Mouse (Mus musculus): ENCODE data around the gene Pygo2. TPM values are rescaled to one million over a fixed set of nuclear protein-coding genes. Genes with fewer than 3 reads are reported as not detected.

The Pygo2 gene
- 21.1 and 23.4 TPM in 2 replicates for polyA plus RNA-seq (2015; fragmentation: Nextera tagmentation; extraction: Ambion mirVana)

- peaks cover 8% of the 10 kb centered on the region for H3K4me1 ChIP-seq (ENCODE audit: control insufficient read depth, insufficient read depth, low read length)
- H3K36me3 ChIP-seq (ENCODE audit: control insufficient read depth, insufficient read depth, low read length): peaks cover 14% of the 10 kb centered on the region
- H3K4me3 ChIP-seq (replicated peaks; ENCODE audit: low read length): peak within 1 kb of the TSS; percentile 78
- H3K27ac ChIP-seq (ENCODE audit: low read length): peak within 1 kb of the TSS; percentile 93
- H3K9me3 ChIP-seq (replicated peaks; ENCODE audit: control insufficient read depth, low read length): no peaks in the 10 kb centered on the region
- H3K27me3 ChIP-seq (ENCODE audit: control insufficient read depth, insufficient read depth, low read length): no peaks in the 10 kb centered on the region
- ATAC-seq (ENCODE audit: insufficient read depth, low FRiP score): peak; percentile 98
- H3K9ac ChIP-seq (ENCODE audit: low read length): peak within 1 kb of the TSS; percentile 95
- H3K4me2 ChIP-seq (ENCODE audit: low read depth, low read length): peak within 1 kb of the TSS; percentile 78
- WGBS: 2% methylated on average over 68 of the region's 68 CpGs
These were observed at the start of gene Pygo2 for GRCm38 (mm10) chr3:89430171-89431159. TSS of gene Pygo2 (plus strand) at chr3:89430214.

GRCm38 (mm10) chr3:89380291-89380690 lies 49.7 kb upstream of the Pygo2 start:
- H3K4me2 ChIP-seq (ENCODE audit: low read depth, low read length): no peak overlapping the region
- no peaks in the 10 kb centered on the region for H3K27me3 ChIP-seq (ENCODE audit: control insufficient read depth, insufficient read depth, low read length)
- 95% methylated on average over 14 of the region's 14 CpGs for WGBS
- H3K27ac ChIP-seq (ENCODE audit: low read length): no peak overlapping the region
- H3K9ac ChIP-seq (ENCODE audit: low read length): no peak overlapping the region
- no peak for ATAC-seq (ENCODE audit: insufficient read depth, low FRiP score)
- no peaks in the 10 kb centered on the region for H3K9me3 ChIP-seq (replicated peaks; ENCODE audit: control insufficient read depth, low read length)
- H3K4me1 ChIP-seq (ENCODE audit: control insufficient read depth, insufficient read depth, low read length): peaks cover 31% of the 10 kb centered on the region
- H3K36me3 ChIP-seq (ENCODE audit: control insufficient read depth, insufficient read depth, low read length): peaks cover 11% of the 10 kb centered on the region; the same call in 1 of the 2 replicates
- H3K4me3 ChIP-seq (replicated peaks; ENCODE audit: low read length): no peak overlapping the region

GRCm38 (mm10) chr3:89380711-89381110 lies 49.3 kb upstream of the Pygo2 start:
- Histone ChIP-seq H3K4me1 (ENCODE audit: control insufficient read depth, insufficient read depth, low read length) (peaks cover 32% of the 10 kb centered on the region), H3K9ac (ENCODE audit: low read length) (no peak overlapping the region), H3K36me3 (ENCODE audit: control insufficient read depth, insufficient read depth, low read length) (peaks cover 11% of the 10 kb centered on the region; the same call in 1 of the 2 replicates), H3K27me3 (ENCODE audit: control insufficient read depth, insufficient read depth, low read length) (no peaks in the 10 kb centered on the region), H3K4me2 (ENCODE audit: low read depth, low read length) (no peak overlapping the region), H3K4me3 (replicated peaks; ENCODE audit: low read length) (no peak overlapping the region), H3K27ac (ENCODE audit: low read length) (no peak overlapping the region), H3K9me3 (replicated peaks; ENCODE audit: control insufficient read depth, low read length) (no peaks in the 10 kb centered on the region)
- WGBS: 93% methylated on average over 18 of the region's 18 CpGs
- no peak for ATAC-seq (ENCODE audit: insufficient read depth, low FRiP score)

GRCm38 (mm10) chr3:89381233-89381632 lies 48.8 kb upstream of the Pygo2 start:
- Histone ChIP-seq H3K9me3 (replicated peaks; ENCODE audit: control insufficient read depth, low read length) (no peaks in the 10 kb centered on the region), H3K9ac (ENCODE audit: low read length) (no peak overlapping the region), H3K36me3 (ENCODE audit: control insufficient read depth, insufficient read depth, low read length) (peaks cover 11% of the 10 kb centered on the region; the same call in 1 of the 2 replicates), H3K4me3 (replicated peaks; ENCODE audit: low read length) (no peak overlapping the region), H3K4me2 (ENCODE audit: low read depth, low read length) (no peak overlapping the region), H3K27ac (ENCODE audit: low read length) (no peak overlapping the region), H3K27me3 (ENCODE audit: control insufficient read depth, insufficient read depth, low read length) (no peaks in the 10 kb centered on the region), H3K4me1 (ENCODE audit: control insufficient read depth, insufficient read depth, low read length) (peaks cover 32% of the 10 kb centered on the region)
- WGBS: 87% methylated on average over 11 of the region's 11 CpGs
- no peak for ATAC-seq (ENCODE audit: insufficient read depth, low FRiP score)

- 82% methylated on average over 9 of the region's 9 CpGs for WGBS
- Histone ChIP-seq H3K27me3 (ENCODE audit: control insufficient read depth, insufficient read depth, low read length) (no peaks in the 10 kb centered on the region), H3K27ac (ENCODE audit: low read length) (no peak overlapping the region), H3K4me3 (replicated peaks; ENCODE audit: low read length) (no peak overlapping the region), H3K9ac (ENCODE audit: low read length) (no peak overlapping the region), H3K9me3 (replicated peaks; ENCODE audit: control insufficient read depth, low read length) (no peaks in the 10 kb centered on the region), H3K36me3 (ENCODE audit: control insufficient read depth, insufficient read depth, low read length) (peaks cover 11% of the 10 kb centered on the region; the same call in 1 of the 2 replicates), H3K4me2 (ENCODE audit: low read depth, low read length) (no peak overlapping the region), H3K4me1 (ENCODE audit: control insufficient read depth, insufficient read depth, low read length) (peaks cover 39% of the 10 kb centered on the region)
- no peak for ATAC-seq (ENCODE audit: insufficient read depth, low FRiP score)
These were observed 47.8 kb upstream of the Pygo2 start for GRCm38 (mm10) chr3:89382033-89382882.

- no peak for ATAC-seq (ENCODE audit: insufficient read depth, low FRiP score)
- peaks cover 40% of the 10 kb centered on the region for H3K4me1 ChIP-seq (ENCODE audit: control insufficient read depth, insufficient read depth, low read length)
- no peaks in the 10 kb centered on the region for H3K27me3 ChIP-seq (ENCODE audit: control insufficient read depth, insufficient read depth, low read length)
- 79% methylated on average over 5 of the region's 5 CpGs for WGBS
- H3K4me3 ChIP-seq (replicated peaks; ENCODE audit: low read length): no peak overlapping the region
- peaks cover 11% of the 10 kb centered on the region; the same call in 1 of the 2 replicates for H3K36me3 ChIP-seq (ENCODE audit: control insufficient read depth, insufficient read depth, low read length)
- no peak overlapping the region for H3K9ac ChIP-seq (ENCODE audit: low read length)
- H3K9me3 ChIP-seq (replicated peaks; ENCODE audit: control insufficient read depth, low read length): no peaks in the 10 kb centered on the region
- no peak overlapping the region for H3K4me2 ChIP-seq (ENCODE audit: low read depth, low read length)
- no peak overlapping the region for H3K27ac ChIP-seq (ENCODE audit: low read length)
These were observed 47.1 kb upstream of the Pygo2 start for GRCm38 (mm10) chr3:89382950-89383349.

- WGBS: 75% methylated on average over 5 of the region's 5 CpGs
- Histone ChIP-seq H3K4me1 (ENCODE audit: control insufficient read depth, insufficient read depth, low read length) (peaks cover 39% of the 10 kb centered on the region), H3K36me3 (ENCODE audit: control insufficient read depth, insufficient read depth, low read length) (peaks cover 11% of the 10 kb centered on the region; the same call in 1 of the 2 replicates), H3K27me3 (ENCODE audit: control insufficient read depth, insufficient read depth, low read length) (no peaks in the 10 kb centered on the region), H3K4me3 (replicated peaks; ENCODE audit: low read length) (no peak overlapping the region), H3K9ac (ENCODE audit: low read length) (peak overlapping the region; percentile 7; the same call in 1 of the 2 replicates), H3K27ac (ENCODE audit: low read length) (peak overlapping the region; percentile 62), H3K9me3 (replicated peaks; ENCODE audit: control insufficient read depth, low read length) (no peaks in the 10 kb centered on the region), H3K4me2 (ENCODE audit: low read depth, low read length) (no peak overlapping the region)
- no peak for ATAC-seq (ENCODE audit: insufficient read depth, low FRiP score)
These were observed 46.3 kb upstream of the Pygo2 start for GRCm38 (mm10) chr3:89383651-89384255.

- peak overlapping the region; percentile 35 for H3K4me2 ChIP-seq (ENCODE audit: low read depth, low read length)
- H3K27ac ChIP-seq (ENCODE audit: low read length): peak overlapping the region; percentile 80
- H3K27me3 ChIP-seq (ENCODE audit: control insufficient read depth, insufficient read depth, low read length): no peaks in the 10 kb centered on the region
- peaks cover 39% of the 10 kb centered on the region for H3K4me1 ChIP-seq (ENCODE audit: control insufficient read depth, insufficient read depth, low read length)
- H3K9me3 ChIP-seq (replicated peaks; ENCODE audit: control insufficient read depth, low read length): no peaks in the 10 kb centered on the region
- H3K36me3 ChIP-seq (ENCODE audit: control insufficient read depth, insufficient read depth, low read length): peaks cover 11% of the 10 kb centered on the region; the same call in 1 of the 2 replicates
- peak overlapping the region; percentile 64 for H3K9ac ChIP-seq (ENCODE audit: low read length)
- 0 out of 2 replicates have a peak, but pooled peaks have one; percentile 7 for ATAC-seq (ENCODE audit: insufficient read depth, low FRiP score)
- 61% methylated on average over 12 of the region's 12 CpGs for WGBS
- H3K4me3 ChIP-seq (replicated peaks; ENCODE audit: low read length): no peak overlapping the region
These were observed 45.5 kb upstream of the Pygo2 start for GRCm38 (mm10) chr3:89384331-89385076.

All from stomach, embryonic 16.5 days (tissue).